Mouse (Mus musculus) hindbrain, embryonic 15.5 days (tissue): Measurements from ENCODE around the gene Chd4. TPM values are rescaled to one million over a fixed set of nuclear protein-coding genes. Genes with fewer than 3 reads are reported as not detected.
A peak's percentile ranks its signal among the peaks of the same experiment; 100 is the strongest.
"Not testable (repeated sequence)": the region's sequence is repeated elsewhere in the genome, so short reads cannot be mapped to it uniquely, and the experiment has no call there.

Experiments used
- ATAC-seq: fragments of 200-750 bp; cut with Nextera tagmentation; 2 replicates; pipeline ENCODE4 v1.8.0; 2017; ENCODE audit warnings: low read depth, moderate number of reproducible peaks, moderate TSS enrichment; ENCODE audit not compliant: low FRiP score
- H3K27ac ChIP-seq: fragments of 300-500 bp; sonication (generic); replicated peaks from 2 replicates; pipeline ENCODE4 v1.5.1; 2015; ENCODE audit warnings: mild to moderate bottlenecking, inconsistent platforms
- H3K27me3 ChIP-seq: fragments of 300-500 bp; sonication (generic); 2 replicates; pipeline ENCODE4 v1.6.1; 2015; ENCODE audit warnings: control low read depth, inconsistent platforms
- H3K36me3 ChIP-seq: fragments of 300-500 bp; sonication (generic); 2 replicates; pipeline ENCODE4 v1.6.1; 2015; ENCODE audit warnings: control low read depth, inconsistent platforms
- H3K4me1 ChIP-seq: fragments of 300-500 bp; sonication (generic); replicated peaks from 2 replicates; pipeline ENCODE4 v1.6.1; 2015; ENCODE audit warnings: control low read depth, inconsistent platforms
- H3K4me2 ChIP-seq: fragments of 300-500 bp; sonication (generic); 2 replicates; pipeline ENCODE4 v1.6.1; 2015; ENCODE audit warnings: moderate library complexity, mild to moderate bottlenecking, inconsistent platforms
- H3K4me3 ChIP-seq: fragments of 300-500 bp; sonication (generic); 2 replicates; pipeline ENCODE4 v1.5.1; 2015; ENCODE audit warnings: mild to moderate bottlenecking, inconsistent platforms
- H3K9ac ChIP-seq: fragments of 300-500 bp; sonication (generic); 2 replicates; pipeline ENCODE4 v1.6.1; 2015; ENCODE audit warnings: inconsistent platforms
- H3K9me3 ChIP-seq: fragments of 300-500 bp; sonication (generic); 2 replicates; pipeline ENCODE4 v1.6.1; 2016; ENCODE audit warnings: control low read depth, inconsistent platforms
- WGBS: fragments of 180-500 bp; shearing (Covaris S2); methylation state at CpG from one replicate; pipeline ENCODE4 v1.1.7; 2015; 5-methylcytosine and 5-hydroxymethylcytosine counted together
- polyA plus RNA-seq: library from polyadenylated mRNA; unstranded; fragments of >200 nt; fragmentation: Nextera tagmentation; extraction: Ambion mirVana; gene quantifications from 2 replicates; pipeline ENCODE4 v1.2.1, GENCODE M21; 2015

Chd4 gene
- polyA plus RNA-seq: 90.3 and 93.1 TPM in 2 replicates

DNA sequence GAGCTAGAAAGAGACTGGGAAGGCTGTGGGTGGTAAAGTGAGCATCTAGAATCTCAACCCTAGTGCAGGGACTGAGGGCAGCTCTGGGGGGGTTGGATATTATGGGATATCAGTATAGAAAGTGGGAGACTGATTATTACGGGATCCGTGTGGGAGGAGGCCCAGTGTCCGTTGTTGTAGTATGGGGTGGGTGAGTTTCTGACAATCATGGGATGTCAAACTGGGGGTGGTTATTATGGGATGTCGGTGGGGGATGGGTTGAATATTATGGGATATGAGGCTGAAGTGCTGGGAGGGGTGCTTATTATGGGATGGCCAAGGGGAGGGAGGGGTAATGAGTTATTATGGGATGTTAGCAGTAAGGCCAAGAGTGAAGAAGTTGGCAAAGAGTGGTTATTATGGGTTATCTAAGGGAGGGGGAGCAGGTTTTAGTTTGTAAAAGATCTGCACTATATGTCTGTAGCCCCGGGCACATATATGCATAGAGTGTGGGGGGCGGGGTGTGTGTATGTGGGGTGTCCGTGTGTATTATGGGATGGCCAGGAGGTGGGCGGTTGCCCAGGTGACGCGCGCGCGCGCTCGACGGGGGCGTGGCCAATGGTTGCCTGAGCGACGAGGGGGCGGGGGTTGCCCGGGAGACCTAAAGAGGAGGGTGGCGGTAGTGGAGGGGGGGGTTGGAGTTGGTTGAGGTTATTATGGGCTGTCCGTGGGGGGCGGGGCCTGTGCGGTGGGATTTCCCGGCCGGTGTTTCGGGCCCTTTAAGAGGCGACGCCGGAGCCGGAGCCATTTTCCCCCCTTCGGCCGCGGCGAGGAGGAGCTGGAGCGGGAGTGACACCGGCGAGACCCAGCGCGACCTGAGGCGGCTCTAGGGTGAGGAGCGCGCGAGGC is at the start of gene Chd4:
TSS of gene Chd4 (plus strand) at position 591 of the 888 bp plus-strand sequence.
- Histone ChIP-seq H3K27ac (peak within 1 kb of the TSS; percentile 93), H3K9ac (peak within 1 kb of the TSS; percentile 92), H3K9me3 (no peaks in the 10 kb centered on the region), H3K36me3 (peaks cover 9% of the 10 kb centered on the region), H3K4me1 (peaks cover 44% of the 10 kb centered on the region), H3K27me3 (no peaks in the 10 kb centered on the region), H3K4me3 (peak within 1 kb of the TSS; percentile 86), H3K4me2 (peak within 1 kb of the TSS; percentile 89)
- WGBS: 1% methylated on average over 45 of the region's 45 CpGs
- ATAC-seq: peak; percentile 83

DNA sequence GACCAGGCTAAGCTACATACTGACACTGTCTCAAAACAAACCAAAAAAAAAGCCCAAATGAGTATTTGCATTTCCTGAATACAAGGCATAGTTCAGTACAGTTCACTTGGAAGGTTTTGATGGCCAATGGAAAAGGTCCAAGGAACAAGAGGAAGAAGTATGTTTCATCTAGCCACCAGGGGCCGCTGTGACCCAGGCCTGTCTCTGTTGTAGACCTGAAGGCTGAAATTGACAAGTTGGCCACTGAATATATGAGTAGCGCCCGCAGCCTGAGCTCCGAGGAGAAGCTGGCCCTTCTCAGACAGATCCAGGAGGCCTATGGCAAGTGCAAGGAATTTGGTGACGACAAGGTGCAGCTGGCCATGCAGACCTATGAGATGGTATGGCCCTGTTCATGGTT is 49.1 kb upstream of the Chd4 start:
- WGBS: 23% methylated on average over 5 of the region's 5 CpGs
- ATAC-seq: peak; percentile 12; the same call in 1 of the 2 replicates
- H3K36me3 ChIP-seq: peaks cover 43% of the 10 kb centered on the region

DNA sequence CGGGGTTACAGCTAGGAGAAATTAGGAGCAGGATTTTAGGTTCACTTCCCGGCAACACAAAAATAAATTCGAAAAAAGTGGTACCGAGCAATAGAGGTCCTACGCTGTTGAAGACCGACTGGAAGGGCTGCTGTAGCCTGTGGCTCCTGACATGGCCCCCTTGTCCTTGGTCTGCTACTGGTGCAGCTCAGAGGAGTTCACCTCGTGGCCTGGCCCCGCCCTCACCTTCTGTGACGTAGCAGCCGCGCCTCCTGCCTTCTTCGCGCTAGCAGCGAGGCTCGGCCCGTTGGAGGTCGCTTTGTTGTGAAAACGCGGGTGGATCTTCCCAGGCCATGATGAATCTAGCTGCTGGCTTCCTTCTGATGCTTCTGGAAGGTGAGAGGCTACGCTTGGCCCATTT is 46.1 kb upstream of the Chd4 start, which contains the start of gene Acrbp:
TSS of gene Acrbp (plus strand) at position 12 of the 400 bp plus-strand sequence.
- H3K36me3 ChIP-seq: peaks cover 56% of the 10 kb centered on the region
- no peak within 1 kb of the TSS for H3K27ac ChIP-seq
- 37% methylated on average over 20 of the region's 20 CpGs for WGBS
- H3K4me3 ChIP-seq: no peak within 1 kb of the TSS
- H3K4me1 ChIP-seq: no peaks in the 10 kb centered on the region
- H3K9ac ChIP-seq: no peak within 1 kb of the TSS
- H3K9me3 ChIP-seq: no peaks in the 10 kb centered on the region
- no peak within 1 kb of the TSS for H3K4me2 ChIP-seq
- H3K27me3 ChIP-seq: no peaks in the 10 kb centered on the region
- no peak for ATAC-seq

More for the DNA sequence above, 49.1 kb upstream of the Chd4 start:
- Histone ChIP-seq H3K9ac (no peak overlapping the region), H3K4me2 (no peak overlapping the region), H3K4me3 (no peak overlapping the region), H3K9me3 (no peaks in the 10 kb centered on the region), H3K4me1 (no peaks in the 10 kb centered on the region), H3K27me3 (no peaks in the 10 kb centered on the region), H3K27ac (no peak overlapping the region)

DNA sequence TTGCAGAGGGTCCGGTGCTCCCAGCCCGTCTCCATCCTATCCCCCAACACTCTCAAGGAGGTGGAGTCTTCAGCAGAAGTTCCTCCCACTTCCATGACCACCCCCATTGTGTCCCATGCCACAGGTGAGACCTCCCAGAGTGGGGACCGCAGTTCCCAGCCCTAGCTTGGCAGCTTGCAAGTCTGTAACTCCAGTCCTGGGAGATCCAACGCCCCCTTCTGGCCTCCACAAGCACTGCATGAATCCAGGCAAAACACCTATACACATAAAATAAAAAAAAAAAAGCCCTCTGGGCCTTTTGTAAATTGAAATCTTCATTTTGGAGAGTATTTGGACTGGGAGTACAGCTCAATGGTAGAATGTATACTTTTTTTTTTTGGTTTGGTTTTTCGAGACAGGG is 44.5 kb upstream of the Chd4 start:
- ATAC-seq: no peak
- no peak overlapping the region for H3K9ac ChIP-seq
- H3K4me3 ChIP-seq: no peak overlapping the region
- H3K9me3 ChIP-seq: no peaks in the 10 kb centered on the region
- H3K36me3 ChIP-seq: peaks cover 58% of the 10 kb centered on the region
- no peak overlapping the region for H3K27ac ChIP-seq
- no peaks in the 10 kb centered on the region for H3K4me1 ChIP-seq
- H3K27me3 ChIP-seq: no peaks in the 10 kb centered on the region
- 68% methylated on average over 5 of the region's 5 CpGs for WGBS
- H3K4me2 ChIP-seq: no peak overlapping the region

DNA sequence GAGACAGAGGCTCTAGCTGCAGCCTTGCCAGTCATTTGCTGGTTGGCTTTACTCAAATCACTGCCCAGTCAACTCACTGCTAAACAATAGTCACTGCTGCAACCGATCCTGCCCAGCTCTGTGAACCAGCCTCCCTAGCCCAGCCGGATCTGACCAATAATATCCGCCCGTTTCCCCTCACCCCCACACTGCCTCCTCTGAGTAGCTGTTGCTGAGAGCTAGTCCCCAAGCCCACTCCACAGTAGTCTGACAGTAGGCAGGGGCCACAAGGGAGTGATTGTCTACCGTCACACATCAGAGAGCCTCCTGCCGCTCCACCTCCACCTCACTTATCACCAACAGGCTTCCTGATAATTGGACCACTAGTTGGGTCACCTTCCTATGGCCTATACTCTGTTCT is 34.3 kb upstream of the Chd4 start:
- peaks cover 5% of the 10 kb centered on the region; the same call in 1 of the 2 replicates for H3K36me3 ChIP-seq
- no peaks in the 10 kb centered on the region for H3K27me3 ChIP-seq
- no peaks in the 10 kb centered on the region for H3K9me3 ChIP-seq
- 35% methylated on average over 6 of the region's 6 CpGs for WGBS
- H3K4me3 ChIP-seq: no peak overlapping the region
- no peak overlapping the region for H3K27ac ChIP-seq
- ATAC-seq: no peak
- H3K4me2 ChIP-seq: no peak overlapping the region
- peaks cover 8% of the 10 kb centered on the region; the same call in 1 of the 2 replicates for H3K4me1 ChIP-seq
- no peak overlapping the region for H3K9ac ChIP-seq

DNA sequence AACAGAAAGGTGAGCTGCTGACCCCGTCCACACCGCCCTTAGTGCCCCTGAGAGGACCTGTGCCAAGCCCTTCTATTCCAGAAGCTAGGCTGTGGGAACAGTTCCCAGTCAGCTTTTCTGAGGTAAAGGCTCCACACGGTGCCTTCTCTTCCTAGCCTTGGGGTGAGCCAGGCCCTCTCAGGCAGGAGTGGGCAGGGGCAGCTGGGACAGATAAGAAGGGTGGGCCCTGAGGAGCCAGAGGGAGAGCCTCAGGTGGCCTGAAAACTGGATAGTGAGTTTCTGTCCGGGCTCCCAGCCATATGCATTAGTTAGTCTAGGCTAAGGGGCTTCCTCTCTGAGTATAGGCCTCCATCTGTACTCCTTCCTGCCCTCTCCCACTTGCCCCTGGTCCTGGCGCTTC is 33.3 kb upstream of the Chd4 start:
- Histone ChIP-seq H3K4me1 (peaks cover 8% of the 10 kb centered on the region; the same call in 1 of the 2 replicates), H3K4me3 (no peak overlapping the region), H3K27ac (no peak overlapping the region), H3K9ac (no peak overlapping the region), H3K9me3 (no peaks in the 10 kb centered on the region), H3K4me2 (no peak overlapping the region), H3K36me3 (peaks cover 3% of the 10 kb centered on the region; the same call in 1 of the 2 replicates), H3K27me3 (no peaks in the 10 kb centered on the region)
- 75% methylated on average over 5 of the region's 5 CpGs for WGBS
- no peak for ATAC-seq

DNA sequence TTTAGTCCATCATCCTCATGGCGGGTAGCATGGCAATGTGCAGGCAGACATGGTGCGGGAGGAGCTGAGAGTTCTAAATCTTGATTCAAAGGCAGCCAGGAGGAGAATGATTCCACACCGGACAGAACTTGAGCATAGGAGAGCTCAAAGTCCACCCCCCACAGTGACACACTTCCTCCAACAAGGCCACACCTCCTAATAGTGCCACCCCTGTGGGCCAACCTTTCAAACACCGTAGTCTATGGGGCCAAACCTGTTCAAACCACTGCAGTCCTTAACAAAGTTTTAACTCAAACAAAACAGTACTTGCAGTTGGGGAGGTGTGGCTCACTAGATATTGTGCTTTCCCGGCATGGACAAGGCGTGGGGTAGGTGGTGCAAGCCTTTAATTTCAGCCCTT is 31.9 kb upstream of the Chd4 start:
- Histone ChIP-seq H3K27me3 (no peaks in the 10 kb centered on the region), H3K9ac (no peak overlapping the region), H3K27ac (no peak overlapping the region), H3K9me3 (no peaks in the 10 kb centered on the region), H3K36me3 (no peaks in the 10 kb centered on the region), H3K4me3 (no peak overlapping the region), H3K4me2 (no peak overlapping the region), H3K4me1 (peaks cover 8% of the 10 kb centered on the region; the same call in 1 of the 2 replicates)
- no peak for ATAC-seq
- WGBS: 90% methylated on average over 6 of the region's 6 CpGs

DNA sequence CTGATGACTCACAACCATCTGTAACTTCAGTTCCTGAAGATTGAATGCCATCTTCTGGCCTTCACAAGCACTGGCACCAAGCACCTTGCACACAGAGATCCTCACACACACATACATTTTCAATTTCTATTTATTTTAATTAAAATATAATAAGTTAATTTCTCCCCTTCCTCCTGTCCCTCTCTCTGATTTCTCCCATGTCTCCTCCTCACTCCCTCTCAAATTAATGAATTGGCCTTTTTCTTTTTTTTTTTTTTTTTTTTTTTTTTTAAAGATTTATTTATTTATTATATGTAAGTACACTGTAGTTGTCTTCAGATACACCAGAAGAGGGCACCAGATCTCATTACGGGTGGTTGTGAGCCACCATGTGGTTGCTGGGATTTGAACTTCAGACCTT is 30.6 kb upstream of the Chd4 start:
- not testable (repeated sequence) for H3K27me3 ChIP-seq, H3K9ac ChIP-seq, H3K4me1 ChIP-seq, H3K4me2 ChIP-seq, ATAC-seq, H3K36me3 ChIP-seq, H3K27ac ChIP-seq, H3K4me3 ChIP-seq, H3K9me3 ChIP-seq
- no CpG with 5 or more reads among the region's 1 CpGs for WGBS

DNA sequence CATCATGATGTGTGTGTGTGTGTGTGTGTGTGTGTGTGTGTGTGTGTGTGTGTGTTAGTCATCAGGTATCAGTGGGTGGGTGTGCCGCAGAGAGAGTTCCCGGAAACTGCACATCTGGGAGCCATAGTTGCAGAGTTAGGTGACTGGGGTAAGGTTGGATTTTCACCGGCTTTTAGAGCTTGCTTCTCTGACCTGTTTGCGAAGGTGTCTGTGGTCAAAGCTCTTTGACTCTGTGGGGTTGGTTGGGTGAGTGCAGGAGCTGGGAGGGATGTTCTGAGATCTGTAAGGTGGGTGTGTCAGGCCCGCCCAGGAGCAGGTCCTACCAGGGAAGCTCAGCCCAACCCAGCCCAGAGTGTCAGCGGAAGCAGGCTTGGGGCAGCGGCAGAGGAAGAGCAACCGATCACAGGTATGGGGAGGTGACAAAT is 28.2 kb upstream of the Chd4 start, which contains the start of gene Lpar5:
TSS of gene Lpar5 (plus strand) at position 350 of the 425 bp plus-strand sequence.
- Histone ChIP-seq H3K4me1 (peaks cover 12% of the 10 kb centered on the region), H3K4me3 (no peak within 1 kb of the TSS), H3K4me2 (no peak within 1 kb of the TSS), H3K36me3 (no peaks in the 10 kb centered on the region), H3K27me3 (no peaks in the 10 kb centered on the region), H3K27ac (no peak within 1 kb of the TSS), H3K9me3 (no peaks in the 10 kb centered on the region), H3K9ac (no peak within 1 kb of the TSS)
- no peak for ATAC-seq
- WGBS: 63% methylated on average over 7 of the region's 8 CpGs

DNA sequence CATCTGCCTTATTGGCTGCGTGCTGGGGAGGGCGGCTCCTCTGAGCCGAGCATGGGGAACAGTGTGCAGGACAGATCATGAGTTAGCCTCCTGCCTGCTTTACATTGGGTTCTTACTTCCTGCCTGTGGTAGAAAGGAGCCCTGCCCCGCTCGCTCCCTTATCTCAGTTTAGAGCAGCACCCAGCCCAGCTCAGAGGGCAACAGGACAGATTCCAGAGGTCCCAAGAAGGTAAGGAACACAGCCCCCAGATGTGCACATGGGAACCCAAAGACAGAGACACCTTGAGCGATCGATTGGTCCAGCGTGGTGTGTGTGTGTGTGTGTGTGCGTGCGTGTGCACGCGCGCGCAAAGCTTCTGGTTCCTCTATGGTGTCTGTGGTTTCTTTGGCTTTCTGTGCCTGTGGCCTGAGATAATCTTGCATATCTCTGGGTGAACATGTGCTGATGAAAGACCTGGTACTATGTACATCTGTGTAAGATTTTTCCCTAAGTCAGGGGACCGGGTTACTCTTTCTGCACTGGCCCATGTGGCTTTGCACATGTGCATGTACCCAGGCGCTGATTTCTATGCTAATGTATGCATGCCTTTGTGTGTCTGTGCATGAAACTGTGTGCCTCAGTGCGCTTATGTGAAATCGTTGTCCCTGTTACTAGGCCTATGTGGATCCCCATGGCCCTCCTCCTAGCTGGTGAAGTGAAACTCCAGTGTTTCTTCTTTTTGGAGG is 24.4 kb upstream of the Chd4 start:
- H3K27me3 ChIP-seq: no peaks in the 10 kb centered on the region
- H3K9ac ChIP-seq: no peak overlapping the region
- peak overlapping the region; percentile 4; the same call in 1 of the 2 replicates for H3K4me2 ChIP-seq
- no peaks in the 10 kb centered on the region for H3K9me3 ChIP-seq
- peak; percentile 77 for ATAC-seq
- peak overlapping the region; percentile 84 for H3K27ac ChIP-seq
- 73% methylated on average over 18 of the region's 18 CpGs for WGBS
- no peak overlapping the region for H3K4me3 ChIP-seq
- H3K4me1 ChIP-seq: peaks cover 12% of the 10 kb centered on the region
- no peaks in the 10 kb centered on the region for H3K36me3 ChIP-seq

DNA sequence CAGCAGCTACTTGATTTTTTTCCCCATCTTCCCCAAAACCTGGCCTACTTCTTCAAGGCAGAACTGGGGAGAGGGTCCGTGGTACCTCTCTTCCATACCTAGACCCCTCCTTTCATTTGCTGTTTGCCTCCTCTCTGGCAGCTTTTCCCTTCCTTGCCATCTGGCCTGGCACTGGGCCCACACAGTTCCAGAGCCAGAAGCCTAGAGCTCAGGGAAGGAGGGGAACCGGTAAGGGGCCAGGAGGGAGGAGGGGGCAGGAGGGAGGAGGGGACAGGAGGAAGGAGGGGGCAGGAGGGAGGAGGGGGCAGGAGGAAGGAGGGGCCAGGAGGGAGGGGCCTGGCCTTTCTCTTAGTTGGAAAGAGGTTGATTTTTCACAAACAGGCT is 23.9 kb upstream of the Chd4 start:
- Histone ChIP-seq H3K27me3 (no peaks in the 10 kb centered on the region), H3K4me1 (peaks cover 12% of the 10 kb centered on the region), H3K4me2 (peak overlapping the region; percentile 4; the same call in 1 of the 2 replicates), H3K27ac (peak overlapping the region; percentile 84), H3K9ac (no peak overlapping the region), H3K36me3 (no peaks in the 10 kb centered on the region), H3K4me3 (no peak overlapping the region), H3K9me3 (no peaks in the 10 kb centered on the region)
- WGBS: 21% methylated on average over 1 of the region's 2 CpGs
- ATAC-seq: peak; percentile 85

DNA sequence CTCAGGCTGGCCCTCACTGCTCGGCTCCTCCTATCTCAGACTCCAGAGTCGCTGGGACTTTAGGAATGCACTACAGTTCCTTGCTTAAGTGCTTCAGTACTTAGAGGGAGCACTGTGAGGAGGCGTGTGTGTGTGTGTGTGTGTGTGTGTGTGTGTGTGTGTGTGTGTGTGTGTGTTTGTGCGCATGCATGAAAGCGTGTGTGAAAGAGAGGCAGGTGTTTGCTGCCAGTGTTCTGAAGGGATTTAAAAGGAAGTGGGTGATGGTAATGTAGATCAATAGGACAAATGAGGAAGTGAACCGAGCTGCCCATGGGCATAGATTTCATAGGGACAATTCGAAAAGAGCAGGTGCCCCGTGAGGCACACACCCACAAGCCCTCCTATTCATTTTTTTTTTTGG is 22.0 kb upstream of the Chd4 start:
- Histone ChIP-seq H3K9me3 (no peaks in the 10 kb centered on the region), H3K4me1 (peaks cover 12% of the 10 kb centered on the region)
- 72% methylated on average over 8 of the region's 8 CpGs for WGBS

More for the DNA sequence above, 22.0 kb upstream of the Chd4 start:
- H3K27me3 ChIP-seq: no peaks in the 10 kb centered on the region
- H3K4me3 ChIP-seq: no peak overlapping the region
- no peaks in the 10 kb centered on the region for H3K36me3 ChIP-seq
- ATAC-seq: no peak
- no peak overlapping the region for H3K9ac ChIP-seq
- H3K4me2 ChIP-seq: no peak overlapping the region
- H3K27ac ChIP-seq: no peak overlapping the region
